Mouse (Mus musculus): ENCODE results near the gene Hfe. TPM values are rescaled to one million over a fixed set of nuclear protein-coding genes. Genes with fewer than 3 reads are reported as not detected.

Gene Hfe
- total RNA-seq (2017): 3.1 TPM in 2 replicates

DNA sequence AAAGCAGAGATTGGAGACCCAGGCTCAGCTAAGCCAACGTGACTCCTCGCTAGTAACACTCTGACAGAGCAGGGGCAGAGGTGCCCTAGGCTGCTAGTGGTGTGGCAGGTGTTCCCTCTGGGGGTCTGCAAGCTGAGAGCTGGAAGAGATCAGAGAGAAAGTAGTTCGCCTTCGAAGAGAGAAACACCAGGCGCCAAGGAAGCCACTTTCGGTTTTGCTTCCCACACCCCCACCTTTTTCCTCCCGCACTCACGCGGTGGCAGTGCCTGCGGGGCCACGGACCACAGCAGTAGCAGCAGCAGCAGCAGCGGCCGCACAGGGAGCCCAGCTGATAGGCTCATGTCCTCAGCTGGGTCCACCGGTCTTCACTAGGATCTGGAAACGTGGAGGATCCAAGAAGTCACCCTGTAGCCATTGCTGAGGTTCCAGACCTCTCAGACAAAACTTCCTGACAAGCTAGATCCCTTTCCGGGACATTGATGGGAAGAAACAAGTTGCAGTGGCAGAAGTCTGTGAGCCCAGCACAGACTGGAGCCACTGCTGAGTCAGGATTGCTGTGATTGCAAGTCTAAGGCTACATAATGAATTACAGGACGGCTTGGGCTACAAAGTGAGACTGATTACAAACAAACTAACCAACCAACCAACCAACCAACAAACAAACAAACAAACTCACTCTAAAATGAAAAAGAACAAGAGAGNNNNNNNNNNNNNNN is at the start of gene Hfe:
Gene Hfe (minus strand): TSS at position 481 of the 716 bp plus-strand sequence.
- peak; percentile 73 to 90 for ATAC-seq (replicated peaks in 1 of 2; ENCODE audit: insufficient read depth in 1 of 2, low FRiP score in 2 of 2, low TSS enrichment in 1 of 2, low read depth in 1 of 2, poor library complexity in 2 of 2, severe bottlenecking in 2 of 2)

- no peak for ATAC-seq (replicated peaks in 1 of 2; ENCODE audit: insufficient read depth in 1 of 2, low FRiP score in 2 of 2, low TSS enrichment in 1 of 2, low read depth in 1 of 2, poor library complexity in 2 of 2, severe bottlenecking in 2 of 2)
These were observed 49.2 kb upstream of the Hfe start for GRCm38 (mm10) chr13:23759916-23760239.

DNA sequence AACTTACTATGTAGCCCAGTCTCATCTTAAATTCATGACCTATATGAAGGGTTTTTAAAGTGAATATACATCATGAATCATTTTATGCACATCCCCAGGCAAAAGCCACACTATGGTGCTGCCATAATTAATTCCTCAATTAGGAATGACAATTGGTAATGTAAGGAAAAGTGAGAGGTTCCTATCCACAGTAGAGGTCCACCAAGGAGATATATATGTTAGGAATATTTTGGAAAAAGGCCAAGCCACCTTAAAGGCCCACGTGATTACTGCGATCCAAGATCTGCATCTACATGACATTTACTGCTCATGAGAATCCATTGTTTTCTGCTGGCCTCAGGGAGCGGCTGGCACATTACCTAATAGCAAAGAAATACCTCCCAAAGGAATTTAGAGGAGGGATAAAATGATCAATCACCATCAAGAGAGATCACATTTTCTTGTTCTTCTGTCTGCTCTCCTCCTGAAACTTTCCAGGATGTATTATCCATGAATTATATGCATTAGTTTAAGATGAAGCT is 48.7 kb upstream of the Hfe start:
- ATAC-seq (replicated peaks in 1 of 2; ENCODE audit: insufficient read depth in 1 of 2, low FRiP score in 2 of 2, low TSS enrichment in 1 of 2, low read depth in 1 of 2, poor library complexity in 2 of 2, severe bottlenecking in 2 of 2): no peak

GRCm38 (mm10) chr13:23757921-23758320 is 47.3 kb upstream of the Hfe start:
- ATAC-seq (replicated peaks in 1 of 2; ENCODE audit: insufficient read depth in 1 of 2, low FRiP score in 2 of 2, low TSS enrichment in 1 of 2, low read depth in 1 of 2, poor library complexity in 2 of 2, severe bottlenecking in 2 of 2): no peak

- ATAC-seq (replicated peaks in 1 of 2; ENCODE audit: insufficient read depth in 1 of 2, low FRiP score in 2 of 2, low TSS enrichment in 1 of 2, low read depth in 1 of 2, poor library complexity in 2 of 2, severe bottlenecking in 2 of 2): no peak
These were observed 46.6 kb upstream of the Hfe start for GRCm38 (mm10) chr13:23757211-23757773.

DNA sequence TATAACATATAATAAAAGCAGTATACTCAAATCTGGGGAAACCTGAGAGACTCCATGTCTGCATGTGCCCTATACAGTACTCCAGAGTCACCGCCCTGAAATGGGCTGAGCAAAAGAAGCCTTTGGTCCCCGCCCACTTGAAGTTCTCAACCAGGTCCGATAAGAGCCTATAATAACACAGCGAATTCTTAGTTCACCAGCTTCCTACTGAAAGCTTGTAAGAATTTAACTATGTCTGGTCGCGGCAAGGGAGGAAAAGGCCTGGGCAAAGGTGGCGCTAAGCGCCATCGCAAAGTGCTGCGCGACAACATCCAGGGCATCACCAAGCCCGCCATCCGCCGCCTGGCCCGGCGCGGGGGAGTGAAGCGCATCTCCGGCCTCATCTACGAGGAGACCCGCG is 46.1 kb upstream of the Hfe start, which contains the start of gene Hist1h4b:
Gene Hist1h4b (plus strand): TSS at position 224 of the 400 bp plus-strand sequence.
- ATAC-seq (replicated peaks in 1 of 2; ENCODE audit: insufficient read depth in 1 of 2, low FRiP score in 2 of 2, low TSS enrichment in 1 of 2, low read depth in 1 of 2, poor library complexity in 2 of 2, severe bottlenecking in 2 of 2): peak; percentile 38 to 60

- ATAC-seq (replicated peaks in 1 of 2; ENCODE audit: insufficient read depth in 1 of 2, low FRiP score in 2 of 2, low TSS enrichment in 1 of 2, low read depth in 1 of 2, poor library complexity in 2 of 2, severe bottlenecking in 2 of 2): no peak
These were observed 44.3 kb upstream of the Hfe start for GRCm38 (mm10) chr13:23755000-23755399.

DNA sequence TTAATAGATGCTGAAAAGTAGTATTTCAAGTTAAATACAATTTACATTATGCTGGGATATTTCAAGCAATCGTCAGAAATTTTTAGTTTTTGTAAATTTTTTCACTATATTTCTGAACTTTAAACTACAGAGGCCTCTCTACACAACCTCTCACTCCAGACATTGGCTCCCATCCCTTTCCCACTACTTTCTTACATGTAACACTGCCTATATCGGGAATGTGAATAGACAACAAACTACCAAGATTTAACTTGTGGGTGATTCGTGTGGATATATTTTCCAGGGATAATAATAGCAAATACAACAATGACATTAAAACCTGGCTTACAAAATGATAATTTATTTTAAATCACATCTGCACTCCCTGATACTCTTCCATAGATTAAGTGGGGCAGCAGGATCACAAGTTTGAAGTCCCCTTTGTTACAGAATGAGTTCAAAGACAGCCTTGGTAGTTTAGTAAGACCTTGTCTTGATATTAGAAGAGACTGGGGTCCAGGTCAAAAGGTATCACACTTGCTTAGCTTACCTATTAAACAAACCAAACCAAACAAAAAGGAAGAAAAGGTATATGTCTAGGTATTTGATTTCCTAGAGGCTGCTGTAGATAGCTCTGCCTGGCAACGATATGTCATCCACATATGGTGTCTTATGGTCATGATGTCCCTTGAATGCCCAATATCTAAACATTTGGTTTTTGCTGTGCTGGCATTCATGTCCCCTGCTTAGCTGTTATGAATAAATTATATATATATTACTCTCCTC is 42.8 kb upstream of the Hfe start:
- ATAC-seq (replicated peaks in 1 of 2; ENCODE audit: insufficient read depth in 1 of 2, low FRiP score in 2 of 2, low TSS enrichment in 1 of 2, low read depth in 1 of 2, poor library complexity in 2 of 2, severe bottlenecking in 2 of 2): no peak

- ATAC-seq (replicated peaks in 1 of 2; ENCODE audit: insufficient read depth in 1 of 2, low FRiP score in 2 of 2, low TSS enrichment in 1 of 2, low read depth in 1 of 2, poor library complexity in 2 of 2, severe bottlenecking in 2 of 2): no peak
These were observed 42.1 kb upstream of the Hfe start for GRCm38 (mm10) chr13:23752742-23753172.

DNA sequence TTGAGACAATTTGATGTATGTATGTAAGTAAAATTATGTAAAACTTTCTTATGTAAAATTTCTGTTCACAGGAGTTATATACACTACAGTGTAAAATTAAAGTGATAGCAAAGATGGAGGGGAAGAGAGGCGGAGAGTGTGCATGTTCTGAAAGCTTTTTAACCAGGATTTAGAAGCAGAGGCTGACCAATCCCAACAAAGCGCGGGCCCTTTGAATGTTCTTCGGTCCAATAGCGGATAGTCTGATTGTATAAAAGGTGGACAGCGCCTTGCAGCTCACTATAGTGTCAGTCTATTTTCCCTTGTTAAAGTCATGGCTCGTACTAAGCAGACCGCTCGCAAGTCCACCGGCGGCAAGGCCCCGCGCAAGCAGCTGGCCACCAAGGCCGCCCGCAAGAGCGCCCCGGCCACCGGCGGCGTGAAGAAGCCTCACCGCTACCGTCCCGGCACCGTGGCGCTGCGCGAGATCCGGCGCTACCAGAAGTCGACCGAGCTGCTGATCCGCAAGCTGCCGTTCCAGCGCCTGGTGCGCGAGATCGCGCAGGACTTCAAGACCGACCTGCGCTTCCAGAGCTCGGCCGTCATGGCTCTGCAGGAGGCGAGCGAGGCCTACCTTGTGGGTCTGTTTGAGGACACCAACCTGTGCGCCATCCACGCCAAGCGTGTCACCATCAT is 41.5 kb upstream of the Hfe start, which contains the start of gene Hist1h3b:
Gene Hist1h3b (plus strand): TSS at position 201 of the 675 bp plus-strand sequence.
- ATAC-seq (replicated peaks in 1 of 2; ENCODE audit: insufficient read depth in 1 of 2, low FRiP score in 2 of 2, low TSS enrichment in 1 of 2, low read depth in 1 of 2, poor library complexity in 2 of 2, severe bottlenecking in 2 of 2): peak; percentile 61

DNA sequence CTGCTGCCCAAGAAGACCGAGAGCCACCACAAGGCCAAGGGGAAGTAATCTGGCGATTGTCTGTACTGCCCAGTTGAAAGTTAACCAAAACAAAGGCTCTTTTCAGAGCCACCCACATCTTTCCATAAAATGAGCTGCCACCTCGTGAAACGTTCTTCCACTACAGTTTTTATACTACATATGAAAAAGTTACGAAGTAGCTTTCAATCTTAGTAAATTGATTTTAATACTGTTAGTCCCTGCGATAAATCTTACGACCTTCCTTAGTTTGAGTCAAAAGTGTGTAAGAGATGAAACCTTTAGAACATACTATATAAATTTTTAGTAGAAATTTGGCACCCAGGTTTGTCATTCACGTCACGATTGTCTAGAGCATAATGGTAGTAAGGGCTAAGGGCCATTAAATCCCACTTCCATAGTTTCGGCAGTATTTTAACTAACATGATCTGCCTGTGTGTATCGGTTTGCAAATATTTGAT is 40.9 kb upstream of the Hfe start:
- no peak; a peak in 1 of 4 replicates for ATAC-seq (replicated peaks in 1 of 2; ENCODE audit: insufficient read depth in 1 of 2, low FRiP score in 2 of 2, low TSS enrichment in 1 of 2, low read depth in 1 of 2, poor library complexity in 2 of 2, severe bottlenecking in 2 of 2)

- peak; percentile 12 to 48; a peak in 2 of 4 replicates for ATAC-seq (replicated peaks in 1 of 2; ENCODE audit: insufficient read depth in 1 of 2, low FRiP score in 2 of 2, low TSS enrichment in 1 of 2, low read depth in 1 of 2, poor library complexity in 2 of 2, severe bottlenecking in 2 of 2)
These were observed 40.3 kb upstream of the Hfe start, which contains the start of gene Hist1h2ab for GRCm38 (mm10) chr13:23750839-23751477. Gene Hist1h2ab (plus strand): TSS chr13:23751126.

- no peak for ATAC-seq (replicated peaks in 1 of 2; ENCODE audit: insufficient read depth in 1 of 2, low FRiP score in 2 of 2, low TSS enrichment in 1 of 2, low read depth in 1 of 2, poor library complexity in 2 of 2, severe bottlenecking in 2 of 2)
These were observed 39.0 kb upstream of the Hfe start for GRCm38 (mm10) chr13:23749563-23750121.

DNA sequence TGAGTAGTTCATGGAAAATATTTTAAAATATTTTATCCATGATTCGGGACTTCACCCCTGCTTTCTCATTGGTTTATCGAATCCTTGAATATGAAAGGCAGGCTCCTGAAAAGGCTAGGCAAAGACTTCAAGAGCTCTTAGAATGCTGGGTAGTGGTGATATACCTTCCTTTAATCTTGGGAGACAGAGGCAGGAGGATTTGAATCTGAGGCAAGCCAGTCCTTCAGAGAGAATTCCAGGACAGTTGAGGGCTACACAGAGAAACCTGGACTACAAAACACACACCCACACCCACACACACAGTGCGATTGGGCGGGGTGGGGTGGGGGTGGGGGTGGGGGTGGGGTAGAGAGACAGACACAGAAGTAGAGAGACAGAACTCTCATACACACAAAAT is 37.2 kb upstream of the Hfe start:
- ATAC-seq (replicated peaks in 1 of 2; ENCODE audit: insufficient read depth in 1 of 2, low FRiP score in 2 of 2, low TSS enrichment in 1 of 2, low read depth in 1 of 2, poor library complexity in 2 of 2, severe bottlenecking in 2 of 2): no peak

- no peak for ATAC-seq (replicated peaks in 1 of 2; ENCODE audit: insufficient read depth in 1 of 2, low FRiP score in 2 of 2, low TSS enrichment in 1 of 2, low read depth in 1 of 2, poor library complexity in 2 of 2, severe bottlenecking in 2 of 2)
These were observed 36.6 kb upstream of the Hfe start for GRCm38 (mm10) chr13:23747081-23747891.
